Mouse (Mus musculus): ENCODE results near the gene Neurog3. TPM values are rescaled to one million over a fixed set of nuclear protein-coding genes. Genes with fewer than 3 reads are reported as not detected.

The Neurog3 gene
- polyA plus RNA-seq, 1 experiment from 2014 or later: 2.1 TPM

Other genes starting within 250 kb of the Neurog3 start
- 1.9 and 2.5 TPM in 2 replicates for gene Col13a1, start 154.0 kb upstream of the Neurog3 start, polyA plus RNA-seq (2016; fragmentation: Nextera tagmentation; extraction: Ambion mirVana)
- 22.7 and 23.0 TPM in 2 replicates for gene Fam241b, start 10.8 kb downstream of the Neurog3 start, polyA plus RNA-seq (2016; fragmentation: Nextera tagmentation; extraction: Ambion mirVana)
- 18.6 and 18.8 TPM in 2 replicates for gene Tspan15, start 98.2 kb downstream of the Neurog3 start, polyA plus RNA-seq (2016; fragmentation: Nextera tagmentation; extraction: Ambion mirVana)
- not detected in 2 replicates for gene Tacr2, start 119.3 kb downstream of the Neurog3 start, polyA plus RNA-seq (2016; fragmentation: Nextera tagmentation; extraction: Ambion mirVana)
- gene Hk1, start 246.8 kb downstream of the Neurog3 start, polyA plus RNA-seq (2016; fragmentation: Nextera tagmentation; extraction: Ambion mirVana): 30.0 and 34.0 TPM in 2 replicates

All from hindbrain, embryonic 10.5 days (tissue).